Mouse (Mus musculus) E14TG2a.4 (cell line): ENCODE results near the gene Large2.

Experiments used
- CTCF ChIP-seq: conservative IDR thresholded peaks from 2 replicates; pipeline ENCODE4 v1.5.1; 2014; ENCODE audit warnings: low read length
- NANOG ChIP-seq: IDR thresholded peaks from 2 replicates; pipeline ENCODE4 v1.6.1; 2014; ENCODE audit warnings: borderline replicate concordance, low read length, mixed read lengths
- POU5F1 ChIP-seq: IDR thresholded peaks from 2 replicates; pipeline ENCODE4 v1.6.1; 2014; ENCODE audit warnings: low read length, borderline replicate concordance

DNA sequence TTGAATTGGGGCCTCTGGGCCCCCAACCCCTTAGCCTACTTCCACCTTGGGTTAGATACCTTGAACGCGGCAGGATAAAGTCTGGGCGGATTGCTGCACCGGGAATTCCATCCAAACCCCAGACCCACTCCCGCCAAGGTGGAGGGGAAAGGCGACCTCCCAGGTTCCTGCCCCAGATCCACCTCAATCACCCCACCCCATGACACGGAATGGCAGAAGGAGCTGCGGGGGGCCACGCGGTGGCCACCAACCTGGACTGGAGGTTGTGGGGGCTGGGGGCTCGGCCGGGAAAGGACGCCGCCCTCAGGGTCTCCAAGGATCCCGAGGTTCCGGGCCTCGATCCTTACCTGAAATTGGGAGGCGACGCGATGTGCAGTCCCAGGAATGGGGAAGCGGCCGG, 26.0 kb upstream of the Large2 start:
- TF ChIP-seq CTCF (no peak), NANOG (no peak), POU5F1 (no peak)
